Mouse (Mus musculus) urinary bladder, postnatal 10 days (tissue): ENCODE measurements around the gene Ankub1.

ENCODE experiments used
- DNase-seq: peaks from one replicate; pipeline ENCODE4 v3.0.0; 2022; ENCODE audit warnings: low spot score

The Ankub1 gene

GRCm38 (mm10) chr3:57637596-57637995 lies 55.0 kb downstream of the Ankub1 start:
- DNase-seq, result no peak

- DNase-seq, result no peak
Measured at GRCm38 (mm10) chr3:57634763-57635487, 57.7 kb downstream of the Ankub1 start.

GRCm38 (mm10) chr3:57626954-57627513 lies 65.6 kb downstream of the Ankub1 start:
- no peak for DNase-seq

GRCm38 (mm10) chr3:57625275-57625997 lies 67.2 kb downstream of the Ankub1 start:
- DNase-seq, result peak; percentile 18

- no peak for DNase-seq
Measured at GRCm38 (mm10) chr3:57619718-57620117, 72.9 kb downstream of the Ankub1 start.

GRCm38 (mm10) chr3:57615652-57616051 lies 76.9 kb downstream of the Ankub1 start:
- no peak for DNase-seq

GRCm38 (mm10) chr3:57612430-57612997 lies 80.1 kb downstream of the Ankub1 start:
- DNase-seq, result no peak

- no peak for DNase-seq
Measured at GRCm38 (mm10) chr3:57611776-57612175, 80.8 kb downstream of the Ankub1 start.
